Mouse (Mus musculus): ENCODE measurements at regions not wholly inside any gene's neighbourhood (a gene's known extent, or its start where the extent isn't known, plus 50 kb on each side); places are given as distances from the start of the nearest gene placed in this dataset.
A peak's percentile ranks its signal among the peaks of the same experiment; 100 is the strongest.

DNA sequence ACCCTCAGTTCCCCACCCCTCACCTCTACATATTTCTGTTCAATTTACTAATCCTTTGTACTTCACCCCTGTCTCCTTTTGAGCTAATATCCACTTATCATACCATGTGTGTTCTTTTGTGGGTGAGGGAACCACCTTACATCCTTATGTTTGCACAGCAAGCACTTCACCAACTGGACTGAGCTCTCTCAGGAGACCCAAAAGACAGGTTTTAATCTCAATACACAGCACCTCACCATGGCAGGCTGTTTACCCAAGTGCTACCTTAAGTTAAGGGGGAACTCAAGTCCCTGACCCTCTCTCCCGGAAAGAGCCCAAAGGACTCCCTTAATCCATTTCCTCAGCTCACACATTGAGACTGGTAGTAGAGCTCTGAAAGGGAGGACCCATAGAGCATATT lies 62.3 kb upstream of the Agr3 start:
- Histone ChIP-seq H3K36me3 (ENCODE audit: control insufficient read depth, insufficient read depth, low read length) (no peaks in the 10 kb centered on the region), H3K27me3 (ENCODE audit: control insufficient read depth, insufficient read depth, low read length) (no peaks in the 10 kb centered on the region), H3K4me1 (ENCODE audit: control insufficient read depth, insufficient read depth, low read length) (no peaks in the 10 kb centered on the region), H3K9me3 (ENCODE audit: control insufficient read depth, low read length) (no peaks in the 10 kb centered on the region), H3K4me2 (ENCODE audit: low read depth) (no peak overlapping the region), H3K27ac (ENCODE audit: low read depth, low read length) (no peak overlapping the region), H3K4me3 (ENCODE audit: low read depth, low read length) (no peak overlapping the region), H3K9ac (ENCODE audit: low read length) (no peak overlapping the region)
- DNase-seq (ENCODE audit: low spot score) = no peak
- 89% methylated on average over 1 of the region's 1 CpGs for WGBS
- no peak for ATAC-seq (ENCODE audit: insufficient read depth, low FRiP score, low TSS enrichment)

DNA sequence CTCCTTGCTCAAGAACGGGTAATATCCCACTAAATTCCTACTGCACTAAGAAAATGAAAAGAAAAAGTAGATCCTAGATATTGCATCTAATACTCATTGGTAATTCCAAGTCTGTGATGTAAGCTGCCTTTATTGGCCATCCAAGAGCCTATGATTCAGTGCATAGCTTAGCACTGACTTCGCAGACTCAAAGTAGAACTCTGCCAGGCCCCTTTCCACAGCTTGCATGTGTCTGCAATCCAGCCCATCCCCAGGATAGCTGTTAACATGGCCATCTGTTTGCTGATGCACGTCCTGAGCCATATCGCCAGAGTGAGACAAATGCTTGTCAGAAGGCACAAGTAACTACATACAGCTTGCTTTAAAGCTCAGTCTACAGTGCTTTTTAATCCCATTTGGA lies 72.3 kb upstream of the Agr3 start:
- no peaks in the 10 kb centered on the region for H3K27me3 ChIP-seq (ENCODE audit: control insufficient read depth, insufficient read depth, low read length)
- no peak overlapping the region for H3K27ac ChIP-seq (ENCODE audit: low read depth, low read length)
- no peaks in the 10 kb centered on the region for H3K36me3 ChIP-seq (ENCODE audit: control insufficient read depth, insufficient read depth, low read length)
- ATAC-seq (ENCODE audit: insufficient read depth, low FRiP score, low TSS enrichment) (no peak), DNase-seq (ENCODE audit: low spot score) (no peak)
- H3K9ac ChIP-seq (ENCODE audit: low read length) = no peak overlapping the region
- H3K9me3 ChIP-seq (ENCODE audit: control insufficient read depth, low read length) = no peaks in the 10 kb centered on the region
- 78% methylated on average over 4 of the region's 4 CpGs for WGBS
- H3K4me2 ChIP-seq (ENCODE audit: low read depth) = no peak overlapping the region
- H3K4me3 ChIP-seq (ENCODE audit: low read depth, low read length) = no peak overlapping the region
- H3K4me1 ChIP-seq (ENCODE audit: control insufficient read depth, insufficient read depth, low read length) = no peaks in the 10 kb centered on the region

DNA sequence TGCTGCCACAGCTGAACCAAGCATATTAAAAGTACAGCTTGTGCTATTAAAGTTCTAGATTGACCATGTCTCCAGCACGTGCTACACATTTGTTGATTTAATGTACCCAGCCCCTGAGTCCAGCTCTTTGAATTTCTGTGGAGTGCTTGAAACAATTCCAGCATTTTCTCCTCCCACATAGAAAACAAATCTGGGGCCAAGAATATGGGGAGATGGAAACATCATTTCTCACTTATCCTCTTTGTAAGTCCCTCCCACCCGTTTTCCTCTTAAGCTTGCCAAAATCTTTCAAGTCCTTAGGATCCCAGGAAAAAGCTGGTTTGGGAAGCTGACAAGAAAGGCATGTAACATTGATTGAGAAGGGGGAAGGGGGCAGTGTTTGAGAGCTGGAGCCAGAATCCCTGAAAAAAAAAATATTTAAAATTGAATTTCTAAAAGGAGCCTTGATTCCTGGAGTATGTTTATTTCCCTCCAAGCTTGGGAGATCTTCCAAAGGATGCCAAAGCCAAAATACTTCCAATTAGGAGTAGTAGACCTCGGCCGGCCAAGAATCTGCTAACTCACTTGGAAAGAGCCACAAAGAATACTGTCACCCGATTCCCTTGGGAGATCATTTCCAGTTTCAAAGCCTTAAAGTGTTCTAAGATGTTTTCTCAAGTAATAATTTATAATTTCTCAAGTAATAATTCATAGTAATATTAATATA lies 78.4 kb upstream of the Agr3 start:
- DNase-seq (ENCODE audit: low spot score) = no peak
- Histone ChIP-seq H3K4me3 (ENCODE audit: low read depth, low read length) (no peak overlapping the region), H3K9me3 (ENCODE audit: control insufficient read depth, low read length) (no peaks in the 10 kb centered on the region), H3K4me1 (ENCODE audit: control insufficient read depth, insufficient read depth, low read length) (no peaks in the 10 kb centered on the region), H3K9ac (ENCODE audit: low read length) (no peak overlapping the region), H3K27me3 (ENCODE audit: control insufficient read depth, insufficient read depth, low read length) (no peaks in the 10 kb centered on the region), H3K36me3 (ENCODE audit: control insufficient read depth, insufficient read depth, low read length) (no peaks in the 10 kb centered on the region), H3K4me2 (ENCODE audit: low read depth) (no peak overlapping the region), H3K27ac (ENCODE audit: low read depth, low read length) (no peak overlapping the region)
- ATAC-seq (ENCODE audit: insufficient read depth, low FRiP score, low TSS enrichment) = no peak
- 84% methylated on average over 5 of the region's 5 CpGs for WGBS

DNA sequence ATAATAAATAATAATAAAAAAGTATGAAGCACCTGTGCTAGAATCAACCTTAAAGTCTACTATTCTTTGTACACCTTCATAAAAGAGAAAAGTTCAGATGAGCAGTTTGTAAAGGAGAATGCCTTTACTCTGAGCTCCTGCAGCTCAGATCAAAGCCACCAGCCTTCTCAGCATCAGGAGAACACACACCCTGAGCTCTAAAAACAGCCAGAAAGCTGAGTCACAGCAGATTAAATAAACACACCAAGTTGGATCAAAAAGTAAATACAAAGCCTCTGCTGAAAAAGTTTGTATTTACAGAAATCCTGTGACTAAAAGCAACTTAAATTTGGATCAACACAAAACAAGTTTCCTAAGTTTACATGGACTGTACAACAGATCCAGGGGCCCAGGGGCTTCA lies 88.5 kb upstream of the Agr3 start:
- Histone ChIP-seq H3K4me2 (ENCODE audit: low read depth) (no peak overlapping the region), H3K9ac (ENCODE audit: low read length) (no peak overlapping the region), H3K27ac (ENCODE audit: low read depth, low read length) (no peak overlapping the region), H3K36me3 (ENCODE audit: control insufficient read depth, insufficient read depth, low read length) (no peaks in the 10 kb centered on the region), H3K27me3 (ENCODE audit: control insufficient read depth, insufficient read depth, low read length) (no peaks in the 10 kb centered on the region), H3K9me3 (ENCODE audit: control insufficient read depth, low read length) (no peaks in the 10 kb centered on the region), H3K4me1 (ENCODE audit: control insufficient read depth, insufficient read depth, low read length) (no peaks in the 10 kb centered on the region), H3K4me3 (ENCODE audit: low read depth, low read length) (no peak overlapping the region)
- DNase-seq (ENCODE audit: low spot score) = no peak
- no peak for ATAC-seq (ENCODE audit: insufficient read depth, low FRiP score, low TSS enrichment)

DNA sequence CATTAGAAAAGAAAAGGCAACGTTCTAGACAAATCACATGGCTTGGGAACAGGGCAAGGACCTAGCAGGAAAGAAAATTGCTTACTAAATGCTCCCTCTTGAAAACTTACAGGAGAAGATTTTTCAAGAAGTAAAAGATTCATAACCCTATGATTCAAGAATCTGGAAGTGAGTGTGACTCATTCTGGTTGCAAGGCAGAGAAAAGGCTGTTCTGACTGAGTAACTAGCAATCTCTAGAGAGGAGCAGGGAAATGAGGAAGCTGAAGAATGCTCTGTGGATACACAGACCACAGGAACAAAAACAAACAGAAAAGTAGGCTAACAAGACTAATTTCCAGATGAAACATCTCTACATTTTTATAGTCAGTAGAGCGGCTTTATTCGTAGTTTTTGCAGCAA lies 92.1 kb upstream of the Agr3 start:
- DNase-seq (ENCODE audit: low spot score) = no peak
- no peak overlapping the region for H3K4me3 ChIP-seq (ENCODE audit: low read depth, low read length)
- no peaks in the 10 kb centered on the region for H3K9me3 ChIP-seq (ENCODE audit: control insufficient read depth, low read length)
- no peaks in the 10 kb centered on the region for H3K36me3 ChIP-seq (ENCODE audit: control insufficient read depth, insufficient read depth, low read length)
- H3K27me3 ChIP-seq (ENCODE audit: control insufficient read depth, insufficient read depth, low read length) = no peaks in the 10 kb centered on the region
- H3K4me1 ChIP-seq (ENCODE audit: control insufficient read depth, insufficient read depth, low read length) = no peaks in the 10 kb centered on the region
- 83% methylated on average over 3 of the region's 3 CpGs for WGBS
- no peak overlapping the region for H3K27ac ChIP-seq (ENCODE audit: low read depth, low read length)
- no peak for ATAC-seq (ENCODE audit: insufficient read depth, low FRiP score, low TSS enrichment)
- H3K9ac ChIP-seq (ENCODE audit: low read length) = no peak overlapping the region
- H3K4me2 ChIP-seq (ENCODE audit: low read depth) = no peak overlapping the region

DNA sequence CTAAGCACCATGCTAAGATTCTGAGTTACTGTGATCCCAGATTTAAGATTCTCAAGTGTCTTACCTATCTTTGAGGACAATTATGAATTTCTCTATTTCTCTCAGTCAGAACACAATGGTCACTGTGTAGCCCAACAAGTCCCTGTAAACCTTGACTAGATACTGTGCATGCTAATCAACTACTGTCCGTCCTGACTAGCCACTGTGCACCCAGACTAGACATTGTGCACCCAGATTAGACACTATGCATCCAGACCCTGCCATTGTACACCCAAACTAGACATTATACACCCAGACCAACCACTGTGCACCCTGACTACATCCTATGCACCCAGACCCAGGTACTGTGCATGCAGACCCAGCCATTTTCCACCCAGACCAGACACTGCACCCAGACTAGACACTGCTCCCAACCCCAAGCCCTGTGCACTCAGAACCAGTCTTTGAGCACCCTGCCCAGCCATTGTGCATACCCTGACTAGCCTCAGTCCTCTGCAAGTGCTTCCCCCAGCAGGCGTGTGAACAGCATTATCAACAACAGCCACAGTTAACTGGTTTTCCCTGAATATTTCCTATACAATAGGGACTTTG lies 93.4 kb upstream of the Agr3 start:
- no peaks in the 10 kb centered on the region for H3K27me3 ChIP-seq (ENCODE audit: control insufficient read depth, insufficient read depth, low read length)
- no peaks in the 10 kb centered on the region for H3K4me1 ChIP-seq (ENCODE audit: control insufficient read depth, insufficient read depth, low read length)
- no peaks in the 10 kb centered on the region for H3K9me3 ChIP-seq (ENCODE audit: control insufficient read depth, low read length)
- no peaks in the 10 kb centered on the region for H3K36me3 ChIP-seq (ENCODE audit: control insufficient read depth, insufficient read depth, low read length)
- 0 out of 2 replicates have a peak, but pooled peaks have one; percentile 43 for ATAC-seq (ENCODE audit: insufficient read depth, low FRiP score, low TSS enrichment)
- H3K9ac ChIP-seq (ENCODE audit: low read length) = no peak overlapping the region
- 77% methylated on average over 2 of the region's 2 CpGs for WGBS
- H3K4me3 ChIP-seq (ENCODE audit: low read depth, low read length) = no peak overlapping the region
- no peak for DNase-seq (ENCODE audit: low spot score)
- H3K4me2 ChIP-seq (ENCODE audit: low read depth) = no peak overlapping the region
- no peak overlapping the region for H3K27ac ChIP-seq (ENCODE audit: low read depth, low read length)

DNA sequence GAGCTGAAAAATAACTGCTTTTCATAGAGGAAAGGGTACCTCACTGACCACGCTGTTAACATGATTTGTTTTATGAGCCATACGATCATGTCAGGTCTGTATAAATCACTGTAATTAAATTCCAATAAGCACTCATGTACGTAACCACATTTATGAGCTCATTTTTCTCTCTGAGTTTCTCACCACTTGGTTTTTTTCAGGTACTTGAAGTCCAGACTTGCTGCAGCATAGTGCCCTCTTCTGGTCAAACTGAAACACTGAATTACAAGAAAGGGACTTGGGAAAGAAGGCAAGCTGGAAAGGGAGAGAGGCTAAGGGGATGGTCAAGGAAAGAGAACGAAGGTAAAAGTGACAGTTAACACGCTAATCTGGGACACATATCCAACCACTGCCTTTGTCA lies 94.2 kb upstream of the Agr3 start:
- WGBS = 18% methylated on average over 5 of the region's 5 CpGs
- DNase-seq (ENCODE audit: low spot score) = peak; percentile 23

DNA sequence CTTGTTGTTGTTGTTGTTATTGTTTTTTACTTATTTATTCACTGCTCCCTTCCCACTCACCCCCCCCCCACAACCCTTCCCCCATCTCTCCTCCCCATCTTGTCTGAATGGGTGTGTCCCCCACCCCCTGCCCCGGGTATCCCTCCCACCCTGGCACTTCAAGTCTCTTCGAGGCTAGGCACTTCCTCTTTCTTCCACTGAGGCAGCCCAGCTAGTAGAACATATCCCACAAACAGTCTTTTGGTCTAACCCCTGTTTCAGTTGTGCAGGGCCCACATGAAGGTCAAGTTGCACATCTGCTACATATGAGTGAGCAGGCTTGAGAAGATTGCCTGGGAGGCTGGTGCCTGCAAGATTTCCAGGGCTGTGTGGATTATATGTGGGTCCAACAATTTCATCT lies 97.6 kb upstream of the Agr3 start:
- H3K27ac ChIP-seq (ENCODE audit: low read depth, low read length) = no peak overlapping the region
- no peak overlapping the region for H3K4me3 ChIP-seq (ENCODE audit: low read depth, low read length)
- DNase-seq (ENCODE audit: low spot score) (no peak), ATAC-seq (ENCODE audit: insufficient read depth, low FRiP score, low TSS enrichment) (no peak)
- no peaks in the 10 kb centered on the region for H3K36me3 ChIP-seq (ENCODE audit: control insufficient read depth, insufficient read depth, low read length)
- no peaks in the 10 kb centered on the region for H3K4me1 ChIP-seq (ENCODE audit: control insufficient read depth, insufficient read depth, low read length)
- WGBS = 83% methylated on average over 2 of the region's 2 CpGs
- H3K4me2 ChIP-seq (ENCODE audit: low read depth) = no peak overlapping the region
- no peaks in the 10 kb centered on the region for H3K27me3 ChIP-seq (ENCODE audit: control insufficient read depth, insufficient read depth, low read length)
- no peaks in the 10 kb centered on the region for H3K9me3 ChIP-seq (ENCODE audit: control insufficient read depth, low read length)
- no peak overlapping the region for H3K9ac ChIP-seq (ENCODE audit: low read length)

More for the DNA sequence above, 94.2 kb upstream of the Agr3 start:
- Histone ChIP-seq H3K4me1 (ENCODE audit: control insufficient read depth, insufficient read depth, low read length) (no peaks in the 10 kb centered on the region), H3K27me3 (ENCODE audit: control insufficient read depth, insufficient read depth, low read length) (no peaks in the 10 kb centered on the region), H3K4me2 (ENCODE audit: low read depth) (no peak overlapping the region), H3K9me3 (ENCODE audit: control insufficient read depth, low read length) (no peaks in the 10 kb centered on the region), H3K9ac (ENCODE audit: low read length) (no peak overlapping the region), H3K36me3 (ENCODE audit: control insufficient read depth, insufficient read depth, low read length) (no peaks in the 10 kb centered on the region), H3K4me3 (ENCODE audit: low read depth, low read length) (no peak overlapping the region), H3K27ac (ENCODE audit: low read depth, low read length) (no peak overlapping the region)
- ATAC-seq (ENCODE audit: insufficient read depth, low FRiP score, low TSS enrichment) = peak; percentile 54; the same call in 1 of the 2 replicates

DNA sequence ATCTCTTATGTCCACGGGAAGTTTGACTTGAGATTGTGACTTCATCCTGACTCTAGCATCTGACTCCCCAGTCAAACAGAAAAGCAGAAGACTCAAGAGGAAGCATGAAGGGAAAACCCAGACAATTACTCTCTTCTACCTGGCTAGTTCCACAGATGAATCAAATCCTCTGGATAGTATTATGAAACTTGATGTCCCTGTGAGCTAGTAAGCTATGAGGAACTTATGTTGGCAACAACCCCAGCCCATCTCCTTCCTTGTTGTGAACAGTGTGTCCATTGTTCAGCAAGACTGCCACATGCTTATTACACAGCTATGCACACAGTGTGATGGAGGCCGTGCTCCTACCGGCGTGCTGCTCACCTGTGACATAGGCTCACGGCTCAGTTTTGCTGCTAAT lies 98.4 kb upstream of the Agr3 start:
- DNase-seq (ENCODE audit: low spot score) (no peak), ATAC-seq (ENCODE audit: insufficient read depth, low FRiP score, low TSS enrichment) (no peak)
- Histone ChIP-seq H3K9me3 (ENCODE audit: control insufficient read depth, low read length) (no peaks in the 10 kb centered on the region), H3K27me3 (ENCODE audit: control insufficient read depth, insufficient read depth, low read length) (no peaks in the 10 kb centered on the region), H3K36me3 (ENCODE audit: control insufficient read depth, insufficient read depth, low read length) (no peaks in the 10 kb centered on the region), H3K9ac (ENCODE audit: low read length) (no peak overlapping the region), H3K4me3 (ENCODE audit: low read depth, low read length) (no peak overlapping the region), H3K4me2 (ENCODE audit: low read depth) (no peak overlapping the region), H3K27ac (ENCODE audit: low read depth, low read length) (no peak overlapping the region), H3K4me1 (ENCODE audit: control insufficient read depth, insufficient read depth, low read length) (no peaks in the 10 kb centered on the region)
- WGBS = 94% methylated on average over 5 of the region's 5 CpGs

Measured in neural tube, embryonic 11.5 days (tissue).